ENCODE assay signal across 19 mouse cellular contexts in the genomic region with DNA sequence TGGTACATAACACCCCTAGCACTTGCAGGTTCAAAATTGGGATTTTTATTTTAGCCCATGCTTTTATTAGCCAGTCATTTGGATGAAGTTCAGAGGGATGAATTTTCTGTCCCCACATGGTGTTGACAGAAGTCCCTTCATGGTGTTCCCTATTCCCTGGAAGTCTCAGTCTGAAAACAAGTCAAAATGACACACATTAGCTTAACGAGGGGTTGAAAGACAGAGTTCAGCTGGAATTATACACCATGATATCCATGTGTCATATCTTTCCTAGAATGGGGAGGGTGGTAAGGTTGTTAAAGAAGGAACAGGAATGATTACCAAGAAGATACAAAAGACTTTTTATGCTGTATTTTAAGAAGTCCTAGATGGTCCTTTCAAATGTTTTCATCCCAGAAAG.
DNase-seq lines count a peak whose midpoint lies in the region; ATAC-seq lines count a peak whose summit lies in the region.
"Had no signal": no experiment of that assay in that cellular context is flagged by ENCODE, and none has a peak within 500 bp of the region (broad histone marks: within the 10 kb centered on the region; RNA-seq: fewer than 3 reads in every experiment).

No protein-coding gene starts in this region.

- no peak overlapping the region for H3K27ac ChIP-seq in lung, embryonic 16.5 days (ENCODE audit: low read length)
- H3K27ac ChIP-seq: embryonic facial prominence, embryonic 10.5 days; embryonic facial prominence, embryonic 12.5 days; forebrain, embryonic 13.5 days; forebrain, embryonic 15.5 days had no signal

- H3K36me3 ChIP-seq in lung, embryonic 16.5 days (ENCODE audit: control insufficient read depth, insufficient read depth, low read length) = no peaks in the 10 kb centered on the region
- H3K36me3 ChIP-seq: embryonic facial prominence, embryonic 10.5 days; embryonic facial prominence, embryonic 12.5 days; forebrain, embryonic 15.5 days had no signal

- H3K27me3 ChIP-seq in lung, embryonic 16.5 days (ENCODE audit: control insufficient read depth, insufficient read depth, low read depth, low read length) = no peaks in the 10 kb centered on the region
- H3K27me3 ChIP-seq: embryonic facial prominence, embryonic 12.5 days; forebrain, embryonic 13.5 days; forebrain, embryonic 15.5 days had no signal

- H3K4me2 ChIP-seq in lung, embryonic 16.5 days (ENCODE audit: low read depth, low read length) = no peak overlapping the region
- H3K4me2 ChIP-seq: embryonic facial prominence, embryonic 12.5 days; forebrain, embryonic 13.5 days; forebrain, embryonic 15.5 days had no signal

- no peaks in the 10 kb centered on the region for H3K4me1 ChIP-seq in lung, embryonic 16.5 days (replicated peaks; ENCODE audit: control insufficient read depth, insufficient read depth, low read length)
- H3K4me1 ChIP-seq: embryonic facial prominence, embryonic 10.5 days; embryonic facial prominence, embryonic 12.5 days; forebrain, embryonic 13.5 days; forebrain, embryonic 15.5 days had no signal

- no peak overlapping the region for H3K4me3 ChIP-seq in lung, embryonic 16.5 days (ENCODE audit: low read length)
- H3K4me3 ChIP-seq: embryonic facial prominence, embryonic 10.5 days; embryonic facial prominence, embryonic 12.5 days; forebrain, embryonic 13.5 days; forebrain, embryonic 15.5 days had no signal

- no peaks in the 10 kb centered on the region for H3K9me3 ChIP-seq in lung, embryonic 16.5 days (ENCODE audit: control insufficient read depth, low read length)
- H3K9me3 ChIP-seq: embryonic facial prominence, embryonic 10.5 days; embryonic facial prominence, embryonic 12.5 days; forebrain, embryonic 13.5 days; forebrain, embryonic 15.5 days had no signal

- peak; percentile 41; the same call in 1 of the 2 replicates for ATAC-seq in lung, embryonic 16.5 days (ENCODE audit: low read depth)
- ATAC-seq: forebrain, embryonic 13.5 days; forebrain, embryonic 15.5 days had no signal

- 53% methylated on average over 1 of the region's 1 CpGs for WGBS in lung, embryonic 16.5 days

- no peak for DNase-seq in lung, postnatal 4 days
- DNase-seq in lung, postnatal 10 days = peak; percentile 35
- DNase-seq in lung, postnatal 14 days = peak; percentile 4
- peak; percentile 51 for DNase-seq in lung, postnatal 36 days
- DNase-seq in thymus, postnatal 4 days = no peak
- DNase-seq in frontal cortex, postnatal 36 days (ENCODE audit: low spot score in 2 of 2) = no peak
- DNase-seq: adrenal gland, adult 2 months; adrenal gland, postnatal 10 days; adrenal gland, postnatal 36 days; cerebellum, adult 11-12 months; cerebellum, adult 2 months; cerebellum, adult 9-10 months; cerebellum, postnatal 10 days; cerebellum, postnatal 25 days had no signal

- no peak overlapping the region for H3K9ac ChIP-seq in lung, embryonic 16.5 days (ENCODE audit: low read length)
- H3K9ac ChIP-seq: embryonic facial prominence, embryonic 12.5 days; forebrain, embryonic 13.5 days; forebrain, embryonic 15.5 days had no signal

Comparison
In these comparisons a context has a peak if more than half of its experiments do, and no peak if none do; other contexts are left out.
1. DNase-seq: peak in lung, postnatal 10 days (single experiment), lung, postnatal 14 days (single experiment) and lung, postnatal 36 days (single experiment); none in lung, postnatal 4 days (0 of 2), thymus, postnatal 4 days (single experiment) and frontal cortex, postnatal 36 days (0 of 2).